Mouse (Mus musculus) left cerebral cortex, postnatal 25 days (tissue): ENCODE data around the gene Gucy2d. TPM values are rescaled to one million over a fixed set of nuclear protein-coding genes. Genes with fewer than 3 reads are reported as not detected.
A peak's percentile ranks its signal among the peaks of the same experiment; 100 is the strongest.

ENCODE experiments used
- DNase-seq, 2 experiments: peaks; one replicate each; pipeline ENCODE4 v3.0.0; 2022; ENCODE audit warnings: low spot score in 2 of 2, mixed read lengths in 1 of 2
- intact Hi-C: fragments of 180-260 bp; cut with DNase I; formaldehyde crosslinking; loops from one replicate; pipeline ENCODE4 v1.15.1; 2025
- total RNA-seq, 2 experiments: library from RNA; stranded (reverse); gene quantifications; 2 replicates each; pipeline ENCODE4 v1.2.3; 2021

The Gucy2d gene
- total RNA-seq, 2 experiments from 2014 or later, result not detected

- peak; percentile 71 to 74 for DNase-seq
- intact Hi-C loops, result loop anchor here (1.0 kb wide), 1 partner anchor 81 kb away; no protein-coding TSS in a partner anchor
These were observed 9.4 kb upstream of the Gucy2d start for GRCm38 (mm10) chr7:98430785-98431184.

DNA sequence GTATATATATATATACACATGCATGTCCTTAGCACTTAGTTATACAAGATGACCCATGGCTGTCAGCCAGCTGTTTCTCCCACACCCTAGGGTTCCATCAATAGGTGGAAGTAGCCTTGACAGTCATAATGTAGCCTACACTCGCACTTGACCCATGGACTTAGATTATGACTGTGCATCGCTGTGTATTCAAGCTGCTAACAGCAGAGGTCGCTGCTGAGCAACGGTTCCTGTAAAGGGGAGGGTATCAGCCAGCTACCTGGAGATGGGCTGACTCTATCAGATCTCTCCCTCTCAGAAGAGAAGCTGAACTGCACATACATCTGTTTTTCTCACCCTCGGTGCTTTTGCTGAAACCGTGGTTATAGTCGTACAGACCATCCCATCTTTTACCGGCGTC, 2.6 kb upstream of the Gucy2d start:
- intact Hi-C loops, result no loop called here
- DNase-seq, result peak; percentile 13

DNA sequence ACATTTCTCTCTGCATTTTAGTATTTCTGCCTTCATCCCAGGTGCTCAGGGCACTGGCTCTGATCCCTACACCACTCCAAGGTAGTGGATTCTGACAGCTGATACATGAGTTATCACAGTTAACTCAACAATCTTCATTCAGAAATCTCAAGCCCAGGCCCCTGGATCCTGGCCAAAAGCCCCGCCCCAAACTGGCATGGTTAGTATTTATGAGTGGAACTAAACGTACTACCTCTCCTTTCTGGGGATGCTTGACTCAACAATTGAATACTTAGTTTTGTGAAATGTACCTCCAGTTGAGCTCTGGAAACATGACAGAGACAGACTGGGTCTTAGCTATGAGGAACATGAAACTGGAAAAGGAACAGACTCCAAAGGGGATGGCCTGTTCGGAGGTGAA, 6.7 kb downstream of the Gucy2d start:
- intact Hi-C loops, result loop anchor here (5.0 kb wide), 2 partner anchors 170 to 290 kb away; no protein-coding TSS in a partner anchor
- DNase-seq, result no peak

DNA sequence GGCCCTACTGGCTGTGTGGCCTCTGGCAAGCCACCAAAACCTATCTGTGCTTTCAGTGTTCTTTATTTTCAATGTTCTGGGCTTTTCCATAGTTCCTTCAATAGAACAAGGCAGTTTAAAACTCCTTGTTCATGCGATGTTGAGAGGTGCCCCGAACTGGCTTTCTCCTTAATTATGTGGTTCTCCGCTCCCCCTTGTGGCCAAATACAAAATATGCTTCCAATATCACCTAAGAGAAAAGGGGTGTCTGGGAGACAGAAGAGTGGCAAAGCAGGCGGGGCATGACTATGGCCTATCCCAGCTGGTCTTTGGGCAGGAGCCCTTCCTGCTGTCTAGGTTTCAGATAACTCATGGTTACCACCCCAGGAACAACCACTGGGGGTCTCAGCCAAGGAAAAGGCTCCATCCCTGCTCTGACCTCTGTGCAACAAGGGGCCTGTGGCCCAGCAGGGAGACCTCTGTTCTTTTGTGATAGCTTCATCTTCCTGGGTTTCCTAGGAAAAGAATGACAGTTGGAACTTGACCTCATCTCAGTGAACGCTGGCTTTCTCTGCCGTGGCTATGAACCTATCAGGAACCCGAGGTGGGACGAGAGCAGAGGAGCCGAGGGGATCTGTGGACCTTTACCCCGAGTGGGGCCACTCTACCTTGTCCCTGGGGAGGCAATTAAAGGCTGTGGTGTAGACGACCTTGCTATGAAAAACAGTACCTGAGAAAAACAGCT, 7.5 kb downstream of the Gucy2d start:
- peak; percentile 11 to 36 for DNase-seq
- intact Hi-C loops, result loop anchor here (5.0 kb wide), 2 partner anchors 170 to 290 kb away; no protein-coding TSS in a partner anchor

- intact Hi-C loops, result loop anchor here (5.0 kb wide), 2 partner anchors 171 to 291 kb away; no protein-coding TSS in a partner anchor
- no peak for DNase-seq
These were observed 8.1 kb downstream of the Gucy2d start for GRCm38 (mm10) chr7:98448309-98448630.

DNA sequence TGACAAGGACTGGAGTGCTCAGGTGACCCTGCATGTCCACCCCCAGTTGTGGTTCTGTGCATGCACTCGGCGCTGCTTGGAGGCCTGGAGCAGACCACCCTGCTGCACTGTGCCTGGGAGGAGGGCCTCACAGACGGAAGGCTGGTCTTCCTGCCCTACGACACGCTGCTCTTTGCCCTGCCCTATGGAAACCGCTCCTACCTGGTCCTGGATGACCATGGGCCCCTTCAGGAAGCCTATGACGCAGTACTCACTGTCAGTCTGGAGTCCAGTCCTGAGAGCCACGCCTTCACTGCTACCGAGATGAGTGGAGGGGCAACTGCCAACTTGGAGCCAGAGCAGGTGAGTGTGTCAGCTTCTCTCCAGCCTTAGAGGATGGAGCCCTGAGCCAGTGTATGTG, 9.5 kb downstream of the Gucy2d start:
- intact Hi-C loops, result loop anchor here (5.0 kb wide), 2 partner anchors 172 to 292 kb away; no protein-coding TSS in a partner anchor
- no peak for DNase-seq

DNA sequence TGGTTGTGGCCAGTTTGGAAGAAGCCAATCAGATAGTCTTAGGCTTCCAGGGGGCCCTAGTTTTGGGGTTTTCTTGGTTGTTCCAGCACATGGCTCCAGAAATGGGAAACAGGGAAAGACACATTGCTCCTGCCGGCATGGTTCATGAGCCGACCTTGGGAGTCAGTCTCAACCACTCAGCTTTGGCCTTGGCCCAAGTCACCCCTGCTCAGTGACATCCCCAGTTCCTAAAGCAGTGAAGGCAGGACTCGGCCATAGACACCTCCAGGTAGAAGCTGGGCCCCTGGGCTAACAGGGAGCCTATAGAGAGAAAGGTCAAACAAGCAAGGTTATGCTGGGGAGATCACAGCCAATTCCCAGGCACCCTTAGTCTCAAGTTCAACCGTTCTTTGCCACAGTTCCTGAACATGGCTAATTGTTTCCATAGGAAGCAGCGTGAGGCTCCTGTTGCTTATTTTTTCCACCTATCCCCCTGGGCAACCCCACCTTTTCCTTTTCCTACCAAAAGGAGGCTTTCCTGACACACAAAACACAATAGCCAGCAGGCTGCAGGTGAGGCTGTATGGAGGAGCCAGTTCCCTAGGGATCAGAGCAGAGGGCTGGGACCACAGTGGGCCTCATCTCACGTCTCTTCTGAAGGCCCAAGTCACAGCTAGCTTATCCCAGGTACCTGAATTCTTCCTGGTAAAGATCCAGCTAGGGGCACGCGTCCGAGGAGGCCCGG, 14.3 kb downstream of the Gucy2d start:
- intact Hi-C loops, result no loop called here

DNA sequence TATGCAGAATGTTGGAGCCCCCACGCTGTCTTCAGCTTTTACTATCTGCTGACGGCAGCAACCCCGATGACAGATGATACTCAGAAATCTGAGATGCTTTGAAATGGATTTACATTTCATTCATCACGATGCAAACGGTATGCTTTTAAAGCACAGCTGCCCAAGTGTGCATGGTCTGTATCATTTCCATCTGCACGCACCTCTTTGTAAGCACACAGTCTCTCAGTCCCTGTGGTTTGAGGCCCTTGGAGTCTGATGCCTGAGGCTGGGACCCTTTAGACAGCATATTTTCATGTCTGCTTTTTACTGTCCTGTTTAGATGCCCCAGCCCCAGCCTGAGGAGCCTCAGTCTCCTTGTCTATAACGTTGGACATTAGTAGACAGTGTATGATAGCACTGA, 20.1 kb downstream of the Gucy2d start:
- no peak for DNase-seq
- intact Hi-C loops, result no loop called here

More for the DNA sequence above, 14.3 kb downstream of the Gucy2d start:
- no peak for DNase-seq

DNA sequence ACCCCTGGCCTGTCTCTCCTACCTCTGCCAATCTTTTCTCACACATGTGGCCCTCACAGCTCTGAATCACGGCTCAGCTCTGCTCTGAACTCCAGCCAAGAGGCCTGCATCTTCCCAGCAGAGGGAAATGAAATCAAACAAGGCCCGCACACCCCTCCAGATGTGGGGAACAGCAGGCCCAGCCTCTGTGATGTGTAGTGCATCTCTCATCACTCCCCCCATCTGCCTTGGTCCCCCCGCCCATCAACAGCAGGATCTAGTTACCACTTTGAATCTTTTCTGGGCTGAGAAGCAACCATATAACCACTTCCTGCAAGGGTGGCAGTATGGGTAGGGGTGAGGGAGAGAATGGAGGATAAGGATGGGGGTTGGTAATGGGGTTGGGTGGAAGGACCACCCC, 28.9 kb downstream of the Gucy2d start:
- intact Hi-C loops, result no loop called here
- DNase-seq, result no peak

GRCm38 (mm10) chr7:98472529-98472928, 32.3 kb downstream of the Gucy2d start:
- DNase-seq, result no peak
- intact Hi-C loops, result no loop called here

- DNase-seq, result no peak
- intact Hi-C loops, result no loop called here
These were observed 34.3 kb downstream of the Gucy2d start for GRCm38 (mm10) chr7:98474558-98474957.

DNA sequence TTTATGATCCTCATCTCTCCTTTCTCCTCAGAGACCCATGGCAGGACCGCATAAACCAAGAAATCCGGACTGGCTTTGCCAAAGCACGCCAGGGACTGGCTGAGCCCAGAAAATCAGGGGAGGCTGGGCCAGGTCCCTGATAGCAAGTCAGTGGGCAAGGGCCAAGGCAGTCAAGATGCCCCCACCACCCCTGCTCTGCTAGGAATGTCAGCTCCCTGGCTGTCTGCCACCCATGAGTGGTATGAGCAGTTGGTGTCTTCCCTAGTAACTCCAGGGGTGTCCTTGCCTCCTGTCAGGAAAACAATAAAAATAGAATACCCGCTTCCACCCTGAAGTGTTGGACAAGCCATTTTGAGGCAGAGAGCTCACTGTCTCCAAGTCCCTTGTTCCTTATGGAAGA, 36.9 kb downstream of the Gucy2d start:
- no peak for DNase-seq
- intact Hi-C loops, result no loop called here

- intact Hi-C loops, result loop anchor here (10.0 kb wide), 2 partner anchors 224 to 354 kb away; partner anchors contain the start of genes Thap12 and Wnt11
- DNase-seq, result no peak
These were observed 40.3 kb downstream of the Gucy2d start for GRCm38 (mm10) chr7:98480481-98480880.

DNA sequence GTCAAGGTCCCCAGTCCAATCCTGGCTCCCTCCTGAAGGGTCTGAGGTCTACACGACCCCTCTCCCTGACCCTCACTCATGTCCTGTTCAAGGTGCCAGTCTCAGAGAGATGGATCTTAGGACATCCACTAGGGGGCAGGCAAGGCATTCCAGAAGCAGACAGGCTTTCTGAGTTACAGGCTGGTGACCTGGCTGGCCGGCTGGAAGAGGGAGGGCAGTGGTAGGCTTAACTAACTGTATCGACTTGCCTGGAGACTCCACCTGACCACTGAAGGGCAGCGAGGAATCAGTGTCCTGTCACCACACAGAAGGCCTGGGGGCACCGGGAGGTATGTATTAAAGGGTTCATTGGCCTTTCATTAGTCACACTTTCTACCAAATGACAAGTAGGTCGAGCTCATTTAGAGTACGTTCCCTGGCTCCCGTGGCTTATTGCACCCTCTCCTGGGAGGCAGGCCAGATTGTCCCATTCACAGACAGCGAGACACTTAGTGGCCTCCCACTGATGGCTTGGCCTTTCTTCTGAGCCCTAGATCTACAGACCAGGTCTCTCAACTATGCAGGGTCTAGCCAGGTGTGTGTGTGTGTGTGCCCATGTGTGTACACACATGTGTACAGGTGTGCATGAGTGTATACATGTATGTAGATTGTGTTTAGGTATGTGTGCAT, 41.0 kb downstream of the Gucy2d start:
- DNase-seq, result peak; percentile 74 to 76
- intact Hi-C loops, result loop anchor here (1.0 to 10.0 kb wide), 5 partner anchors 104 to 354 kb away; partner anchors contain the start of genes Thap12 and Wnt11

- intact Hi-C loops, result loop anchor here (1.0 to 10.0 kb wide), 5 partner anchors 103 to 353 kb away; partner anchors contain the start of genes Thap12 and Wnt11
- DNase-seq, result no peak
These were observed 41.6 kb downstream of the Gucy2d start for GRCm38 (mm10) chr7:98481861-98482260.

GRCm38 (mm10) chr7:98482551-98483267, 42.5 kb downstream of the Gucy2d start:
- intact Hi-C loops, result loop anchor here (10.0 kb wide), 2 partner anchors 222 to 352 kb away; partner anchors contain the start of genes Thap12 and Wnt11
- DNase-seq, result no peak

- intact Hi-C loops, result loop anchor here (10.0 kb wide), 2 partner anchors 222 to 352 kb away; partner anchors contain the start of genes Thap12 and Wnt11
- no peak for DNase-seq
These were observed 43.0 kb downstream of the Gucy2d start for GRCm38 (mm10) chr7:98483268-98483607.

- no peak for DNase-seq
- intact Hi-C loops, result loop anchor here (10.0 kb wide), 2 partner anchors 220 to 350 kb away; partner anchors contain the start of genes Thap12 and Wnt11
These were observed 44.7 kb downstream of the Gucy2d start for GRCm38 (mm10) chr7:98484878-98485277.

DNA sequence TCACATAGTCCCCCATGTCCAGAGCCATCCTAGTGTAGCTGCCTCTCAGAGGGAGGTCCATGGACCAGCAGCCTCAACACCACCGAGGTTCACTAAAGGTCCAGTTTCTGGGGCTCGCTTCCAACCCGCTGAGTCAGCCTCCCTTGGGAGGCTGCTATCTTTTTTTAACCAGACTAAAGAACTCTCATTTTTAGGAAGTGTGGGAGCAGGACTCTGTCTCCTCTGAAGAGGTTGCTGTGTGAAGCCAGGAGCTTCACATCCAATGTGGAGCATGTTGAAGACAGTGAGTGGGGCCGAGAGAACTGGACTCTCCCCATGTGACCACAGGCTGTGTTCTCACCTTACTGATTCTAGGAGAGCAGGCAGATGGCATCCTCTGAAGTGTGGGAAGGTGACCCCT, 45.3 kb downstream of the Gucy2d start:
- intact Hi-C loops, result loop anchor here (10.0 kb wide), 2 partner anchors 219 to 349 kb away; partner anchors contain the start of genes Thap12 and Wnt11
- peak in 1 of 2 experiments; percentile 73 for DNase-seq
